25 mouse cellular contexts compared by ENCODE assay signal in genomic region chr16:91404187-91404586, GRCm38 (mm10). TPM values are rescaled to one million over a fixed set of nuclear protein-coding genes. Genes with fewer than 3 reads are reported as not detected.
DNase-seq lines count a peak whose midpoint lies in the region; ATAC-seq and TF ChIP-seq lines count a peak whose summit lies in the region.
"Had no signal": no experiment of that assay in that cellular context is flagged by ENCODE, and none has a peak within 500 bp of the region (broad histone marks: within the 10 kb centered on the region; RNA-seq: fewer than 3 reads in every experiment).

No protein-coding gene starts in this region.

- no peak overlapping the region for H3K9ac ChIP-seq in liver, embryonic 13.5 days
- no peak overlapping the region for H3K9ac ChIP-seq in liver, embryonic 11.5 days (ENCODE audit: low read depth, low read length)
- H3K9ac ChIP-seq: embryonic facial prominence, embryonic 12.5 days; forebrain, embryonic 13.5 days; forebrain, embryonic 15.5 days had no signal

- 89% methylated on average over 8 of the region's 8 CpGs for WGBS in liver, embryonic 13.5 days (ENCODE audit: insufficient replicate concordance)
- 88% methylated on average over 8 of the region's 8 CpGs for WGBS in liver, embryonic 11.5 days
- WGBS in spleen, adult 2 months = 91% methylated on average over 8 of the region's 8 CpGs

- intact Hi-C loops in heart, postnatal 36 days (cut with DNase I) = loop anchor here (2.0 kb wide), 1 partner anchor 17 kb away; no protein-coding TSS in a partner anchor

- H3K27ac ChIP-seq in liver, embryonic 13.5 days = 0 out of 2 replicates have a peak overlapping the region, but pooled peaks have one; percentile 92
- no peak overlapping the region for H3K27ac ChIP-seq in liver, embryonic 11.5 days (ENCODE audit: low read depth, low read length)
- H3K27ac ChIP-seq in spleen, adult 2 months (ENCODE audit: insufficient read depth, low read length) = peak overlapping the region; percentile 52; the same call in 1 of the 2 replicates
- H3K27ac ChIP-seq: embryonic facial prominence, embryonic 10.5 days; embryonic facial prominence, embryonic 12.5 days; forebrain, embryonic 13.5 days; forebrain, embryonic 15.5 days had no signal

- H3K27me3 ChIP-seq in liver, embryonic 13.5 days = no peaks in the 10 kb centered on the region
- H3K27me3 ChIP-seq in liver, embryonic 11.5 days (replicated peaks; ENCODE audit: control insufficient read depth, insufficient read depth, low read length) = no peaks in the 10 kb centered on the region
- no peaks in the 10 kb centered on the region for H3K27me3 ChIP-seq in spleen, adult 2 months (ENCODE audit: control insufficient read depth, insufficient read depth, low read length)
- H3K27me3 ChIP-seq: CH12.LX; embryonic facial prominence, embryonic 12.5 days; forebrain, embryonic 13.5 days; forebrain, embryonic 15.5 days; Patski had no signal

- DNase-seq in heart, adult 11 months = peak; percentile 90
- no peak for DNase-seq in heart, postnatal 36 days
- no peak for DNase-seq in liver, embryonic 13.5 days
- no peak for DNase-seq in liver, embryonic 11.5 days (ENCODE audit: low spot score)
- DNase-seq in spleen, adult 2 months (ENCODE audit: low read depth in 1 of 2, low spot score in 2 of 2) = no peak
- DNase-seq in spleen, postnatal 10 days (ENCODE audit: low spot score in 2 of 2) = no peak
- DNase-seq: adrenal gland, adult 8-10 months; adrenal gland, postnatal 14 days; adrenal gland, postnatal 36 days; B cell, adult 2 months; cerebellum, adult 11-12 months; cerebellum, adult 2 months; cerebellum, adult 9-10 months had no signal

- no peak overlapping the region for H3K4me3 ChIP-seq in liver, embryonic 13.5 days (replicated peaks)
- no peak overlapping the region for H3K4me3 ChIP-seq in liver, embryonic 11.5 days (ENCODE audit: low read depth, low read length)
- no peak overlapping the region for H3K4me3 ChIP-seq in spleen, adult 2 months (ENCODE audit: extremely low read depth, insufficient read depth, insufficient read length)
- H3K4me3 ChIP-seq: embryonic facial prominence, embryonic 10.5 days; embryonic facial prominence, embryonic 12.5 days; forebrain, embryonic 13.5 days; forebrain, embryonic 15.5 days had no signal

- H3K4me2 ChIP-seq in liver, embryonic 13.5 days = no peak overlapping the region
- H3K4me2 ChIP-seq in liver, embryonic 11.5 days = no peak overlapping the region
- H3K4me2 ChIP-seq: embryonic facial prominence, embryonic 12.5 days; forebrain, embryonic 13.5 days; forebrain, embryonic 15.5 days had no signal

- no peaks in the 10 kb centered on the region for H3K9me3 ChIP-seq in liver, embryonic 13.5 days (replicated peaks)
- no peaks in the 10 kb centered on the region for H3K9me3 ChIP-seq in liver, embryonic 11.5 days (ENCODE audit: control insufficient read depth, low read length)
- H3K9me3 ChIP-seq: embryonic facial prominence, embryonic 10.5 days; embryonic facial prominence, embryonic 12.5 days; forebrain, embryonic 13.5 days; forebrain, embryonic 15.5 days; G1E had no signal

- peaks cover 64% of the 10 kb centered on the region for H3K4me1 ChIP-seq in liver, embryonic 13.5 days (replicated peaks)
- peaks cover 16% of the 10 kb centered on the region for H3K4me1 ChIP-seq in liver, embryonic 11.5 days (replicated peaks; ENCODE audit: control insufficient read depth, insufficient read depth, low read length)
- H3K4me1 ChIP-seq in spleen, adult 2 months (ENCODE audit: control insufficient read depth, insufficient read depth, insufficient read length) = peaks cover 13% of the 10 kb centered on the region

- no peak for TF ChIP-seq POLR2A in spleen, adult 2 months (IDR thresholded peaks at IDR 0.05; ENCODE audit: low read depth, low read length)

- TF ChIP-seq CTCF in spleen, adult 2 months (IDR thresholded peaks at IDR 0.05; ENCODE audit: extremely low read depth, insufficient read depth, insufficient read length, insufficient replicate concordance) = no peak

- H3K36me3 ChIP-seq in liver, embryonic 13.5 days = peaks cover 64% of the 10 kb centered on the region
- peaks cover 16% of the 10 kb centered on the region; the same call in 1 of the 2 replicates for H3K36me3 ChIP-seq in liver, embryonic 11.5 days (ENCODE audit: control insufficient read depth, insufficient read depth, low read length)
- peaks cover 8% of the 10 kb centered on the region for H3K36me3 ChIP-seq in spleen, adult 2 months (ENCODE audit: control insufficient read depth, insufficient read depth, low read length)

- no peak for ATAC-seq in liver, embryonic 13.5 days (ENCODE audit: low read depth)
- ATAC-seq in liver, embryonic 11.5 days (replicated peaks; ENCODE audit: low FRiP score) = no peak
- ATAC-seq: activated CD4-positive, CD25-positive, alpha-beta regulatory T cell, adult 4 months; CD4-positive, CD25-positive, alpha-beta regulatory T cell, adult 4 months; forebrain, embryonic 13.5 days; forebrain, embryonic 15.5 days; Patski had no signal

RNA-seq across cellular contexts. Expression of gene Il10rb, which starts 1.8 kb away (rescaled TPM):
- 100 to 1,000 TPM; 113 to 116 TPM for total RNA-seq in heart, postnatal 36 days (2021)
- 25.0 and 28.1 TPM in 2 replicates for polyA plus RNA-seq in liver, embryonic 13.5 days (2015; fragmentation: Nextera tagmentation; extraction: Ambion mirVana)
- 29.8 and 32.9 TPM in 2 replicates for polyA plus RNA-seq in liver, embryonic 11.5 days (2014; fragmentation: Nextera tagmentation; extraction: Ambion mirVana)
- 40.0 and 43.8 TPM in 2 replicates for polyA plus RNA-seq in spleen, adult 2 months (2012; rRNA removed)

RNA-seq across cellular contexts. Expression of gene Gm21970, which starts 12.7 kb away (rescaled TPM):
- total RNA-seq in heart, postnatal 36 days (2021) = under 1 TPM in 1 of 2 experiments, not detected in 1; 0.47 TPM
- polyA plus RNA-seq in liver, embryonic 13.5 days (2015; fragmentation: Nextera tagmentation; extraction: Ambion mirVana) = not detected in 2 replicates
- not detected in 2 replicates for polyA plus RNA-seq in liver, embryonic 11.5 days (2014; fragmentation: Nextera tagmentation; extraction: Ambion mirVana)
- not detected in 2 replicates for polyA plus RNA-seq in spleen, adult 2 months (2012; rRNA removed)
- total RNA-seq: adrenal gland, adult 18-20 months; adrenal gland, postnatal 36 days; CH12.LX had no signal
- polyA plus RNA-seq: CD4-positive, CD25-positive, alpha-beta regulatory T cell, adult 4 months; cerebellum, adult 2 months; cortical plate, adult 2 months; embryonic facial prominence, embryonic 10.5 days; embryonic facial prominence, embryonic 12.5 days; embryonic facial prominence, embryonic 14.5 days; forebrain, embryonic 13.5 days; forebrain, embryonic 15.5 days; G1E had no signal

RNA-seq across cellular contexts. Expression of gene Ifnar2, which starts 31.6 kb away (rescaled TPM):
- 10 to 100 TPM; 39.7 to 40.4 TPM for total RNA-seq in heart, postnatal 36 days (2021)
- 67.4 and 74.0 TPM in 2 replicates for polyA plus RNA-seq in liver, embryonic 13.5 days (2015; fragmentation: Nextera tagmentation; extraction: Ambion mirVana)
- polyA plus RNA-seq in liver, embryonic 11.5 days (2014; fragmentation: Nextera tagmentation; extraction: Ambion mirVana) = 66.7 and 70.9 TPM in 2 replicates
- polyA plus RNA-seq in spleen, adult 2 months (2012; rRNA removed) = 59.6 and 73.8 TPM in 2 replicates
